Mouse (Mus musculus) liver, embryonic 12.5 days (tissue): Measurements from ENCODE around the gene Pinlyp. TPM values are rescaled to one million over a fixed set of nuclear protein-coding genes. Genes with fewer than 3 reads are reported as not detected.

Source experiments
- ATAC-seq: fragments of 200-750 bp; cut with Nextera tagmentation; 2 replicates; pipeline ENCODE4 v1.8.0; 2017; ENCODE audit warnings: moderate number of reproducible peaks, mild to moderate bottlenecking, moderate library complexity
- H3K27ac ChIP-seq: fragments of 300-500 bp; sonication (generic); 2 replicates; pipeline ENCODE4 v1.5.1; 2016; ENCODE audit warnings: mild to moderate bottlenecking
- H3K27me3 ChIP-seq: fragments of 300-500 bp; sonication (generic); replicated peaks from 2 replicates; pipeline ENCODE4 v1.6.1; 2016; ENCODE audit warnings: mild to moderate bottlenecking, moderate library complexity
- H3K36me3 ChIP-seq: fragments of 300-500 bp; sonication (generic); 2 replicates; pipeline ENCODE4 v1.6.1; 2016; ENCODE audit warnings: mild to moderate bottlenecking, moderate library complexity
- H3K4me1 ChIP-seq: fragments of 300-500 bp; sonication (generic); 2 replicates; pipeline ENCODE4 v1.6.1; 2016
- H3K4me2 ChIP-seq: fragments of 300-500 bp; sonication (generic); 2 replicates; pipeline ENCODE4 v1.6.1; 2016; ENCODE audit warnings: mild to moderate bottlenecking, moderate library complexity
- H3K4me3 ChIP-seq: fragments of 300-500 bp; sonication (generic); 2 replicates; pipeline ENCODE4 v1.5.1; 2016; ENCODE audit warnings: mild to moderate bottlenecking, moderate library complexity
- H3K9ac ChIP-seq: fragments of 300-500 bp; sonication (generic); 2 replicates; pipeline ENCODE4 v1.6.1; 2016; ENCODE audit warnings: mild to moderate bottlenecking, moderate library complexity
- H3K9me3 ChIP-seq: fragments of 300-500 bp; sonication (generic); replicated peaks from 2 replicates; pipeline ENCODE4 v1.6.1; 2016; ENCODE audit warnings: mild to moderate bottlenecking, moderate library complexity
- WGBS: fragments of 180-500 bp; shearing (Covaris S2); methylation state at CpG from one replicate; pipeline ENCODE4 v1.1.7; 2016; ENCODE audit not compliant: insufficient replicate concordance; 5-methylcytosine and 5-hydroxymethylcytosine counted together
- polyA plus RNA-seq: library from polyadenylated mRNA; unstranded; fragments of >200 nt; fragmentation: Nextera tagmentation; extraction: Ambion mirVana; gene quantifications from 2 replicates; pipeline ENCODE4 v1.2.1, GENCODE M21; 2016

The Pinlyp gene
- polyA plus RNA-seq, 1 experiment from 2014 or later = not detected

DNA sequence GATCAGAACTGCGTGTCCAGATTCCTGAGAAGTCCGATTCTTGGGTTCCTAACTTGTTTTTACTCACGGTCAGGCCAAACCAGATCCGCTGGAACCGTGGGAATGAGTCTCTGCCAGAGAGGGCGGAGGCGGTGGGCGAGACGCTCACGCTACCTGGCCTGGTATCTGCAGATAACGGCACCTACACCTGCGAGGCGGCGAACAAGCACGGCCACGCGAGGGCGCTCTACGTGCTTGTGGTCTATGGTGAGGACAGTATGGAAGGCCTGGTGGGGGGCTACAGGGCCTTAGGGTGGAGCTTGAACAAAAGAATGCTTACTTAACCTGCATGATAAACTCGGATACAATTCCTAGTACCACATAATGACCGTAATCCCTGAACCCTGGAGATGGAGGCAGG is 44.4 kb downstream of the Pinlyp start:
- H3K4me2 ChIP-seq = no peak overlapping the region
- H3K4me3 ChIP-seq = no peak overlapping the region
- ATAC-seq = no peak
- H3K27me3 ChIP-seq = peaks cover 95% of the 10 kb centered on the region
- no peak overlapping the region for H3K9ac ChIP-seq
- 25% methylated on average over 21 of the region's 21 CpGs for WGBS
- H3K27ac ChIP-seq = no peak overlapping the region
- no peaks in the 10 kb centered on the region for H3K36me3 ChIP-seq
- peaks cover 36% of the 10 kb centered on the region for H3K4me1 ChIP-seq
- H3K9me3 ChIP-seq = peaks cover 7% of the 10 kb centered on the region; the same call in 1 of the 2 replicates

DNA sequence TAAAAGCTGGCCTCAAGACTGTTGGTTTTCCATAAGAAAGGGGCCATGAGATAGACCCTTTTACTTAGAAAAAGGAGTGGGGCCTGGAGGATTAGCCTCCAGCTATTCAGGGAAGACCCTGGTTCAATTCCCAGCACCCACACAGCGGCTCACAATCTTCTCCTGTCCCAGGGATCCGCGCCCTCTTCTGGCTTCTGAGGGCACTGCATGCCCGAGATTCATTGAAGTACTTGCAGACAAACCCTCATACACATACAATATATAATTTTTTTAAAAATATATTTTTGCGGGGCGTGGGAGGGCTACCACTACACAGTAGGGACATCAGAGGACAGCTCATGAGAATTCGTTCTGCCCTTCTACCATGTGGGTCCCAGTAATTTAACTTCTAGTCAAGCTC is 45.0 kb downstream of the Pinlyp start:
- ATAC-seq = no peak
- peaks cover 30% of the 10 kb centered on the region for H3K4me1 ChIP-seq
- no peaks in the 10 kb centered on the region for H3K36me3 ChIP-seq
- WGBS = 16% methylated on average over 7 of the region's 7 CpGs
- peaks cover 7% of the 10 kb centered on the region; the same call in 1 of the 2 replicates for H3K9me3 ChIP-seq
- H3K9ac ChIP-seq = no peak overlapping the region
- peaks cover 95% of the 10 kb centered on the region for H3K27me3 ChIP-seq
- no peak overlapping the region for H3K4me2 ChIP-seq
- no peak overlapping the region for H3K4me3 ChIP-seq
- H3K27ac ChIP-seq = no peak overlapping the region

DNA sequence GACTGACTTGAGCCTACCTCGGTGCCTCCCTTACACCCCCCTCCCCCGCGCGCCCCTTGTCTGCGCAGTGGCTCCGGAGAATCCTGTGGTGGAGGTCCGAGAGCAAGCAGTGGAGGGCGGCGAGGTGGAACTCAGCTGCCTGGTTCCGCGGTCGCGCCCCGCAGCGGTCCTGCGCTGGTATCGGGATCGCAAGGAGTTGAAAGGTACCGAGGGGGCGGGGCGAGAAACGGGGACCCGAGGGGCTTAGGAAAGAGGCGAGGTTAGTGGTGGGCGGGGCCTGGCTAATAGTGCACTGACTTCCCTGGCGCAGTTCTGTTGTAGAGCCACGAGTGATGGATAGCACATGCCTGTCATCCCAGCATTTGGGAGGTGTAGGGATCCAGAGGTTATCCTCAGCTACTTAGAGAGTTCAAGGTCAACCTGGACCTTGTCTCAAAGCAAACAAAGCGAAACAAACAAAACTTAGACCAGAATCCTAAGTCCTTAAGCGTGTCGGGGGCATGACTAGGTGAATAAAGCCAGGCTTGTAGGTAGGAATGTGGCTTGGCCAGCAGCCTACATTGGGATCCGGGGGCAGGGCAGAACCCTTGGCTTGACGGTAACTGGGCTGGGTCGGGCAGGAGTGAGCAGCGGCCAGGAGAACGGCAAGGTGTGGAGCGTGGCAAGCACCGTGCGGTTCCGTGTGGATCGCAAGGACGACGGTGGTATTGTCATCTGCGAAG is 45.9 kb downstream of the Pinlyp start:
- H3K4me2 ChIP-seq = peak overlapping the region; percentile 52
- no peaks in the 10 kb centered on the region for H3K36me3 ChIP-seq
- peak overlapping the region; percentile 18; the same call in 1 of the 2 replicates for H3K4me3 ChIP-seq
- 9% methylated on average over 43 of the region's 43 CpGs for WGBS
- H3K4me1 ChIP-seq = peaks cover 21% of the 10 kb centered on the region
- no peak overlapping the region for H3K9ac ChIP-seq
- peaks cover 86% of the 10 kb centered on the region for H3K27me3 ChIP-seq
- no peak for ATAC-seq
- H3K27ac ChIP-seq = no peak overlapping the region
- peaks cover 7% of the 10 kb centered on the region; the same call in 1 of the 2 replicates for H3K9me3 ChIP-seq

Other genes starting within 250 kb of the Pinlyp start
- gene Zfp61, start 244.9 kb downstream of the Pinlyp start, polyA plus RNA-seq = 7.1 and 7.7 TPM in 2 replicates
- gene Zfp94, start 229.5 kb downstream of the Pinlyp start, polyA plus RNA-seq = 3.0 and 3.6 TPM in 2 replicates
- not detected in 2 replicates for gene Tescl, start 212.2 kb downstream of the Pinlyp start, polyA plus RNA-seq
- not detected in 2 replicates for gene Lypd5, start 196.9 kb downstream of the Pinlyp start, polyA plus RNA-seq
- gene Kcnn4, start 175.9 kb downstream of the Pinlyp start, polyA plus RNA-seq = 159 and 161 TPM in 2 replicates
- 22.9 and 23.5 TPM in 2 replicates for gene Smg9, start 146.5 kb downstream of the Pinlyp start, polyA plus RNA-seq
- not detected in 2 replicates for gene Irgc1, start 93.8 kb downstream of the Pinlyp start, polyA plus RNA-seq
- gene Plaur, start 83.6 kb downstream of the Pinlyp start, polyA plus RNA-seq = 2.6 and 2.8 TPM in 2 replicates
- gene Cadm4, start 64.1 kb downstream of the Pinlyp start, polyA plus RNA-seq = 0.28 and 0.35 TPM in 2 replicates
- 12.4 and 14.2 TPM in 2 replicates for gene Zfp428, start 39.1 kb downstream of the Pinlyp start, polyA plus RNA-seq
- gene AC161166.1, start 33.7 kb downstream of the Pinlyp start, polyA plus RNA-seq = 0.20 and 0.24 TPM in 2 replicates
- gene Irgq, start 15.4 kb downstream of the Pinlyp start, polyA plus RNA-seq = 2.8 and 3.1 TPM in 2 replicates
- 61.5 and 63.0 TPM in 2 replicates for gene Xrcc1, start 171 bp upstream of the Pinlyp start, polyA plus RNA-seq
- 15.1 and 17.0 TPM in 2 replicates for gene Ethe1, start 41.4 kb upstream of the Pinlyp start, polyA plus RNA-seq
- 0.41 and 0.57 TPM in 2 replicates for gene Zfp575, start 41.5 kb upstream of the Pinlyp start, polyA plus RNA-seq
- 0.08 and 0.22 TPM in 2 replicates for gene Phldb3, start 64.6 kb upstream of the Pinlyp start, polyA plus RNA-seq
- not detected in 2 replicates for gene Lypd3, start 90.4 kb upstream of the Pinlyp start, polyA plus RNA-seq
- not detected in 2 replicates for gene Tex101, start 130.6 kb upstream of the Pinlyp start, polyA plus RNA-seq
- gene BC049730, start 163.1 kb upstream of the Pinlyp start, polyA plus RNA-seq = not detected in 2 replicates
- not detected in 2 replicates for gene Gm4763, start 180.8 kb upstream of the Pinlyp start, polyA plus RNA-seq
- gene Cd177, start 214.2 kb upstream of the Pinlyp start, polyA plus RNA-seq = 0.55 and 0.93 TPM in 2 replicates
- 0.30 and 0.42 TPM in 2 replicates for gene Ceacam10, start 231.1 kb upstream of the Pinlyp start, polyA plus RNA-seq